Mouse (Mus musculus): ENCODE data around the gene Ripor3. TPM values are rescaled to one million over a fixed set of nuclear protein-coding genes. Genes with fewer than 3 reads are reported as not detected.

Ripor3 gene
- polyA plus RNA-seq, 1 experiment from 2014 or later, result 0.31 TPM

DNA sequence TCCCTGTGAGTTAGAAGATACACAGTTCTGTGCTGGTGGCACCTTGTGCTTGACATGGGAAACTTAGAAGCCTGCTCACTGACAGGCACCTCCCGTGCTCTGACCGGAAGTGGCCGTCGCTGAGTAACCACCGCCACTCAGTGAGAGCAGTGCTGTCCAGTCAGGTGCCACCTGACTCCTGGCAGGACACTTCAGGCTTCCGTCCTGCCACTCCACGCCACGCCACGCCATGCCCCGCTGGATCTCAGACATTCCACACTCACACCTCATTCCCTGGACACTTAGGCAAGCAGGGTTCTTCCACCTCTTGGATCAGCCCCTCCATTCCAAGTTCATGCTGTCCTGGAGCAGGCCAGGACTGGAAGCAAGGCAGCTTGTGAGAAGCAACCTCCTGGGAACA, 32.1 kb downstream of the Ripor3 start:
- Histone ChIP-seq H3K27ac (peak overlapping the region; percentile 3), H3K4me1 (replicated peaks) (peaks cover 5% of the 10 kb centered on the region), H3K36me3 (peaks cover 71% of the 10 kb centered on the region), H3K9me3 (no peaks in the 10 kb centered on the region), H3K4me2 (no peak overlapping the region), H3K9ac (no peak overlapping the region), H3K4me3 (no peak overlapping the region), H3K27me3 (no peaks in the 10 kb centered on the region)
- no peak for ATAC-seq (ENCODE audit: low FRiP score)
- 96% methylated on average over 10 of the region's 10 CpGs for WGBS

DNA sequence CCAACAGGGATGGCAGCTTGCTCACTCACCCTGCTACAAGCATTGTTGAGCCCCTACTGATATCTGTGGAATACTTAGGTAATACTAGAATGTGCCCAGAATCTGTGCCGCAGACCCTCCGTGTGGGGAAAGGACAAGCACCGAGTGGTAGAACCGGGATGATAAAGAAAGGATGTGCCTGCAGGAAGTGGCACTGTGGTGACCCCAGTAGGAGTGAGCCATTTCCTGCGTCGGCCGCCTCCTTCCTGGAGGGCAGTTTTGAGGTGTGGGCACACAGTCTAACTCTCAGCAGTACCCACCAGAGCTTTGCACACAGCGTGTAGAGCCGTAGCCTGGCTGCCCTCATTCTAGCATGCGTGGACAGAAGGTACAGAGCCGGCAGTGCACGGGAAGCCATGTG, 34.7 kb downstream of the Ripor3 start:
- peaks cover 96% of the 10 kb centered on the region for H3K36me3 ChIP-seq
- H3K27me3 ChIP-seq, result no peaks in the 10 kb centered on the region
- H3K4me3 ChIP-seq, result no peak overlapping the region
- no peak overlapping the region for H3K27ac ChIP-seq
- WGBS, result 89% methylated on average over 12 of the region's 12 CpGs
- H3K4me1 ChIP-seq (replicated peaks), result no peaks in the 10 kb centered on the region
- H3K4me2 ChIP-seq, result no peak overlapping the region
- no peak for ATAC-seq (ENCODE audit: low FRiP score)
- H3K9me3 ChIP-seq, result no peaks in the 10 kb centered on the region
- H3K9ac ChIP-seq, result no peak overlapping the region

DNA sequence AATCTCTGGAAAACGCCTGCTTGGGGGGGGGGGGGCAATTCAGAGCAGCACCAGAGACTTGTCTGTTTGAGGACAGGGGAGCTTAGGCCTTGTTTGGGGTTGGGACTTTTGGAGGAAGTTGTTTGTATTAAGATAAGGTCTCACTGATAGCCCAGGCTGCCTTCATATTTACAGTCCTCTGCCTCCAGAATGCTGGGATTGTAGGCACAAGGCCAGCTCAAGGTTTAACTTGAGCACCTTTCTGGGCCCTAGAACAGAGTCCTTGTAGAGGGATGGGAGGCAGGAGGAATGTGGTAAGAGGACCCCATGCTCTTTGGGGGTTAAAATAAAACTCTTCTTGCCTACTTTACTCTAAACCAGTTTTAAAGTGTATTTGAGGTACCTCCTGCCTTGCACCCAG, 37.6 kb downstream of the Ripor3 start:
- H3K36me3 ChIP-seq, result peaks cover 97% of the 10 kb centered on the region
- H3K27me3 ChIP-seq, result no peaks in the 10 kb centered on the region
- no peak overlapping the region for H3K27ac ChIP-seq
- no peaks in the 10 kb centered on the region; the same call in 1 of the 2 replicates for H3K4me1 ChIP-seq (replicated peaks)
- no peak overlapping the region for H3K4me2 ChIP-seq
- no peaks in the 10 kb centered on the region for H3K9me3 ChIP-seq
- no peak for ATAC-seq (ENCODE audit: low FRiP score)
- no peak overlapping the region for H3K4me3 ChIP-seq
- 58% methylated on average over 1 of the region's 1 CpGs for WGBS
- H3K9ac ChIP-seq, result no peak overlapping the region

DNA sequence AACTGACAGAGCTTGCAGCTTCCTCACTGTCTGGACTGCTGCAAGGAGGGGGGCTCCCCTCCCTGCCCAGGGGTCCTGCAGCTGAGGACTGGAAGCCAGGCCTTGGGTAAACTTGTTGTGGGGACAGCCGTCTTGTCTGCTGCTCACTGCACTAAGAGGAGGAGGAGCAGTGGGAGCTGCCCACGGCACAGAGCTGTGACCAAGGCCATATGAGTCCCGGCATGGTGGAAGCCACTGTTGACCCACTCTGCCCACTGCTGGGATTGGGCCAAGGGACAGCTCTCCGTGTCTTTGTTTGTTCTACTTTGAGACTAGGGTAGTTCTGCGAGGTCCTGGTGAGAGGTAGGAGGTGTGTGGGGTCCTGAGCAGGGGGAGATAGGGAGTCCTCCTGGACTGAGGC, 38.3 kb downstream of the Ripor3 start:
- 82% methylated on average over 5 of the region's 5 CpGs for WGBS
- H3K9ac ChIP-seq, result no peak overlapping the region
- H3K4me3 ChIP-seq, result no peak overlapping the region
- no peaks in the 10 kb centered on the region; the same call in 1 of the 2 replicates for H3K4me1 ChIP-seq (replicated peaks)
- no peaks in the 10 kb centered on the region for H3K9me3 ChIP-seq
- ATAC-seq (ENCODE audit: low FRiP score), result no peak
- no peak overlapping the region for H3K4me2 ChIP-seq
- no peak overlapping the region for H3K27ac ChIP-seq
- peaks cover 97% of the 10 kb centered on the region for H3K36me3 ChIP-seq
- H3K27me3 ChIP-seq, result no peaks in the 10 kb centered on the region

DNA sequence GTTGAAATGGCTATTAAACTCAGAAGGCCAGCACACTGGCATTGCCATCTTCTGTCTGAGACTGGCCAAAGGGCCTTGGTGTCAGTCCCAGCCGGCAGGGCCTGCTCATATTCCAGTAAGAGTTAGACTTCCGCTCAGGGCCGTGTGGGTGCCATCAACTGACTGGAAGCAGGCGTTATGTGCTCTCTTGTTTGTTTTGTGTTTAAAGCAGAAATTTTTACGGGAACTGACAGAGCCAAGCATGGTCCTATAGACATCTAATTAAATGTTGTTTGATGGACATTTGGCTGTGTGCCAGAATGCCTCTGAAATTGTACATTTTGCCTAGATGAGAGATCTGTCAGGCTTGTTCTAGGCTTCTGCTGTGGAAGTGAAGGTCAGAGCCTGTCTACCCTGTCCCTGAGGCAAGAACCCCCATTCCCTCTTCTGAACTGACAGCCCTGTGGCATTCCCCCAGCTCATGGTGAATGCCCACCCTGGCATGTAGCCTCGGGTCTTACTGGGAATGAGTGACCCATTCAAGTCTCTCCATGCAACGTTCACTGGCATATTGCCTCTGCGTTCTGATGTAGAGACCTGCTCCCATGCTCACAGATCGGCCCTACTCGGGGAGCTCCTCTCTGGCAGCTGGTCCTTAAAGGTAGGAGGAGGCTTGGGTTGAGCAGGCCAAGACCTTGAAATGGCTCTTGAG, 40.4 kb downstream of the Ripor3 start:
- Histone ChIP-seq H3K27ac (no peak overlapping the region), H3K9me3 (no peaks in the 10 kb centered on the region), H3K4me3 (no peak overlapping the region), H3K4me2 (no peak overlapping the region), H3K36me3 (peaks cover 97% of the 10 kb centered on the region), H3K9ac (no peak overlapping the region), H3K4me1 (replicated peaks) (no peaks in the 10 kb centered on the region; the same call in 1 of the 2 replicates), H3K27me3 (no peaks in the 10 kb centered on the region)
- ATAC-seq (ENCODE audit: low FRiP score), result no peak
- WGBS, result 87% methylated on average over 10 of the region's 10 CpGs

DNA sequence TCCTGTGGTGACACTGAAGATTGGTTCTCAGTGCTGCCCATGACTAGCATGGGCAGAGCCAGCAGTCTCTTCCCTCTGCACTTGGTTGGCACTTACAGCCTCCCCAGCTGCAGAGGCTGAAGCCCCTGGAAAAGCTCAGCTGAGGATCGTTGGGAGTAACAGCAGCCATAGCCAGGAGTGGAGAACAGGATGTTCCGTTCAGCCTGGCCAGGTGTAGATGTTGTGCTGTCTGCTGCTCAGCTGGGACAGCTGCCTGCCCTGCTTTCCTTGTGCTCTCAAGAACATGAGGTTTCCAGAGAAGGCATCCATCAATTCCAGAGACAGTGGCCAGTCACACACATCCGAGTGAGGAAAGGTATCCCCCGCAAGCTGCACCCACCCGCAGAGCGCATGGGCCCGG, 41.9 kb downstream of the Ripor3 start:
- no peak for ATAC-seq (ENCODE audit: low FRiP score)
- no peaks in the 10 kb centered on the region for H3K27me3 ChIP-seq
- H3K36me3 ChIP-seq, result peaks cover 97% of the 10 kb centered on the region
- H3K4me1 ChIP-seq (replicated peaks), result no peaks in the 10 kb centered on the region; the same call in 1 of the 2 replicates
- H3K9ac ChIP-seq, result no peak overlapping the region
- H3K4me2 ChIP-seq, result no peak overlapping the region
- no peak overlapping the region for H3K4me3 ChIP-seq
- H3K27ac ChIP-seq, result no peak overlapping the region
- H3K9me3 ChIP-seq, result no peaks in the 10 kb centered on the region
- 97% methylated on average over 7 of the region's 7 CpGs for WGBS

DNA sequence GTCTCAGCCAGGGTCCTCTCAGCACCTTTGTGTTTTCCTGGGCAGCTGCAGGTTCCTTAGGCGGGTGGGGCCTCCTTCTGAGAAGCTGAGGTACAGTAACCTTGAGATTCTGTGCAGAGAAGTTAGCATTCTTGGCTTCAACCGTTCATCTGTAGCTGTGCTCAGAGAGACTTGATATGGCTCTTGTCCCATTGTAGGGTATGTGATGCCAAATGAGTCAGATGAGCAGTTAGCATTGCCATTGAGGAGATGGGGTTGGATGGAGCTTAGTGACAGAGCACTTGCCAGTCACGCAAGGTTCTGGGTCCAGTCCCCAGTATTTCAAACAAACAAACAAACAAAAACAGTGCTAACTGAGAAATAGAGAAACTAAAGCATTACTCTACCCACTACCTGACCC, 44.5 kb downstream of the Ripor3 start:
- Histone ChIP-seq H3K4me3 (no peak overlapping the region), H3K27me3 (no peaks in the 10 kb centered on the region), H3K4me2 (no peak overlapping the region), H3K36me3 (peaks cover 79% of the 10 kb centered on the region), H3K9ac (no peak overlapping the region), H3K9me3 (no peaks in the 10 kb centered on the region), H3K27ac (no peak overlapping the region), H3K4me1 (replicated peaks) (no peaks in the 10 kb centered on the region; the same call in 1 of the 2 replicates)
- WGBS, result 94% methylated on average over 3 of the region's 3 CpGs
- ATAC-seq (ENCODE audit: low FRiP score), result no peak

DNA sequence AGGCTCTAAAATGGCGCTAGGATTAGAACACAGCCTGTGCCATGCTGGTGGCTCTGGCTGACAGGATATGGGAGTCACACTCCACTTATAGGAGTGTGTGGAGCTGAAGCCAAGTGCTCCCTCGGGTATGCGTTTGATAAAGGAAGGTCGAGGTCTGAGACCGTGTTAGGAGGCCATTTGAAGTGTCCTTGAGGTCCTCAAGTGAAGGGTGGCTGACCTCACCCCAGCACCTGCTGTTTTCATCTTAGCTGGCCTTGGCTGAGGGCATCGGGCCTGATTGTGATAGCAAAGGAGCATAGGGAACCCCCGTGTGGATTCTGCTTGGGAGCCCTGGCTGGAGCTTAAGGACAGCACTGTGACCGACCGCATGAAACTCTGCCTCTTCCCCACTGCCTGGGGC, 46.1 kb downstream of the Ripor3 start:
- peaks cover 14% of the 10 kb centered on the region for H3K4me1 ChIP-seq (replicated peaks)
- H3K36me3 ChIP-seq, result peaks cover 65% of the 10 kb centered on the region
- H3K4me3 ChIP-seq, result no peak overlapping the region
- H3K27ac ChIP-seq, result no peak overlapping the region
- 93% methylated on average over 9 of the region's 9 CpGs for WGBS
- no peak for ATAC-seq (ENCODE audit: low FRiP score)
- H3K9me3 ChIP-seq, result no peaks in the 10 kb centered on the region
- no peak overlapping the region for H3K9ac ChIP-seq
- H3K4me2 ChIP-seq, result no peak overlapping the region
- H3K27me3 ChIP-seq, result no peaks in the 10 kb centered on the region

DNA sequence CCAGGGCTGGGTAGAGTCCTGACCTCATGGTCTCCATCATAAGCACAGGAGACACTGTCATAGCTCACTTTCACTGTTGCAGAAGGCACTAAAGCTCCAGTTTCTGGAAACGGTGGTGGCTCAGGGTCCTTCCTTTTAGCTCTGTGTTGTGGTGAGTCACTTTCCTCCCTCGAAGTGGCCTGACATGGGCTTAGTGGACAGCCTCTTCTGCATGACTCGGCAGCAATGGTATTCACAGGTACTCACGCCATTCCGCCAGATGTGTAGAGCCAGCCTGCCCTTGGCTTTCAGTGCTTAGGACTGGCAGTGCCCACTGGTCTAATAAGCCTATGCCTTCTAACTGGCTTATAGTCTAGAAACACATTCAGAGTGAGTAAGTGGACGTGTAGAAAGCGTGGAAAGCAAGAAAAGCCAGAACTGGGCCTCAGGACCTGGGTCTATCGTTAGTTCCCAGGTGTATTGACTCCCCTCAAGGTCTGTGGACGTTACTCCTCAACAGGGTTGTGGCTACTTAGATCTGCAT, 46.6 kb downstream of the Ripor3 start:
- H3K27ac ChIP-seq, result no peak overlapping the region
- no peak for ATAC-seq (ENCODE audit: low FRiP score)
- no peak overlapping the region for H3K4me3 ChIP-seq
- H3K9ac ChIP-seq, result no peak overlapping the region
- H3K36me3 ChIP-seq, result peaks cover 60% of the 10 kb centered on the region
- no peak overlapping the region for H3K4me2 ChIP-seq
- peaks cover 19% of the 10 kb centered on the region for H3K4me1 ChIP-seq (replicated peaks)
- no peaks in the 10 kb centered on the region for H3K27me3 ChIP-seq
- 95% methylated on average over 9 of the region's 9 CpGs for WGBS
- H3K9me3 ChIP-seq, result no peaks in the 10 kb centered on the region

DNA sequence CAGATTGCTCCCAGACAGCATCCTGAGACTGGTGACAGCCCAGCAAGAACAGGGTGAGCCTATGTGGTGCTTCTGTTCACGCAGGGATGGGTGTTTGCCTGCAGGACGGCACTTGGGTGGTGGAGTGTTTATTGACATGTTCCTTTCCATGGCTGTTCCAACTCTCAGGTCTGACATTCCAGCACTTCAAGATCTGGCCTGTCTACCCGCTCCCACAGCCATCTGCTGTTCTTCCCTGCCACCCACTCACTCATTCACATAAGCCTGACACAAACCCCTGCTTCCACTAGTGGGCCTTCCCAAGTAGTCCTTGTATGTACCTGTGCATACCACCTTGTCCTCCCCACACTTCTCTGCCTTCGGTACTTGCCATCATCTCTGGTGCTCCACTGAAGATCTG, 47.2 kb downstream of the Ripor3 start:
- Histone ChIP-seq H3K9me3 (no peaks in the 10 kb centered on the region), H3K36me3 (peaks cover 53% of the 10 kb centered on the region), H3K27ac (no peak overlapping the region), H3K4me1 (replicated peaks) (peaks cover 26% of the 10 kb centered on the region), H3K4me2 (no peak overlapping the region), H3K9ac (no peak overlapping the region), H3K27me3 (no peaks in the 10 kb centered on the region), H3K4me3 (no peak overlapping the region)
- ATAC-seq (ENCODE audit: low FRiP score), result no peak
- WGBS, result 98% methylated on average over 4 of the region's 4 CpGs

DNA sequence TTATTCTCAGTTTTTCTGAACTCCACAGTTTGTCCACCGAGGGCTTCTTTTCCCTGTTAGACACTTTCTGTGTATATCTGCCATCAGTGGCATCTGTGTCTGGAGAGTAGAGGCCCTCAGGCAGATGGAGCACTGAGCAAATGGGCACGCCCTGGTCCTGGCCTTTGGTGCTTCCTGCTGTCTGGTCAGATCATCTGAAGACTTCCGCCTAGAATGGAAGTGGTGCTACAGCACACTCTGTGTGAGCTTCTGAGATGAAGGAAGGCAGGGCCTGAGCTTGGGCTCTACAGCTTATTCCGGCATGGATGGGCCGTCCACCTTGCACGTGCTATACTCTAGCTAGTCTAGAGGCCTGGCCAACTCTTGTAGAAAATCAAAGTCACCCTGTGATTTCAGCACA, 48.1 kb downstream of the Ripor3 start:
- WGBS, result 91% methylated on average over 6 of the region's 6 CpGs
- H3K4me2 ChIP-seq, result no peak overlapping the region

DNA sequence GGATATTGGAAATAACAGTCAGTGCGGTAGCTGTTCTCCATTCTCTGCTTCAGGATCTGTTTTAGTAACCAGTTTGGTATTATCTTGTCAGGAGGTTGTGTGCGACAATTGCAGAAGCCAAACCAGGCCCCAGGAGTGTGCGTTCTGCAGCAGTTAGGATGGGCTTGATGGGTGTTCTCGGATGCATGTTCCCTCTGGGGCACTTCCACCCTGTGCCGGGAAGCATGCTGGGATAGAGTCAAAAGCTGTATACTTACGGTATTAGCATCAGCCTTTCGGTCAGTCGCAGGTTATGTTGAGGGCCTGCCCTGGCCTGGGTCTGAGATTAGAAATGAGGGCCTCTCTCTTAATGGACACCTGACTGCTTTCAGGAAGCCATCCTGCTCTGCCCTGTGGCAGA, 49.8 kb downstream of the Ripor3 start:
- no peak overlapping the region for H3K9ac ChIP-seq
- no peak overlapping the region for H3K4me2 ChIP-seq
- H3K4me3 ChIP-seq, result no peak overlapping the region
- H3K27ac ChIP-seq, result no peak overlapping the region
- H3K36me3 ChIP-seq, result peaks cover 27% of the 10 kb centered on the region
- ATAC-seq (ENCODE audit: low FRiP score), result no peak
- H3K4me1 ChIP-seq (replicated peaks), result peaks cover 31% of the 10 kb centered on the region
- H3K9me3 ChIP-seq, result no peaks in the 10 kb centered on the region
- WGBS, result 83% methylated on average over 8 of the region's 8 CpGs
- no peaks in the 10 kb centered on the region for H3K27me3 ChIP-seq

More for the DNA sequence above, 48.1 kb downstream of the Ripor3 start:
- Histone ChIP-seq H3K9ac (no peak overlapping the region), H3K27ac (no peak overlapping the region), H3K9me3 (no peaks in the 10 kb centered on the region), H3K4me3 (no peak overlapping the region), H3K27me3 (no peaks in the 10 kb centered on the region), H3K36me3 (peaks cover 45% of the 10 kb centered on the region), H3K4me1 (replicated peaks) (peaks cover 30% of the 10 kb centered on the region)
- no peak for ATAC-seq (ENCODE audit: low FRiP score)

DNA sequence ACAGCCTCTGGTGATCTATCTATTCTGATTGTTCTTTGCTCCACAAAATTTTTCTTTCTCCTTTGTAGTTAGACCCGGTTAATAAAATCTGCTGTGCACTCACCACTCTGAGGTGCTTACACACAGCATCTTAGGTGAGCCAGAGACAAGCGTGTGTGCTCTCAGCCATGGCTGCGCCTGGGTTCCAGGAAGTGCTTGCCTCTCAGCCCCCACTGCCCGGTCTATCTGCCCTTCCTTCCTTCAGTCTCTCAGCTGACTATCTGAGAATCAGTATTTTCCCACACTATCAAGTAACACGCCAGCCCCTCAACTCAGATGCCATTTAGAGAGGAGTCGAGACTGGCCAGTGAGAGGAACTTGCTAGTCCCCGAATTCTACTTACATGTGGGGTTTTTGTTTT, 50.4 kb downstream of the Ripor3 start:
- Histone ChIP-seq H3K4me3 (no peak overlapping the region), H3K9ac (no peak overlapping the region)
- 79% methylated on average over 7 of the region's 7 CpGs for WGBS

More for the DNA sequence above, 50.4 kb downstream of the Ripor3 start:
- no peak for ATAC-seq (ENCODE audit: low FRiP score)
- no peak overlapping the region for H3K27ac ChIP-seq
- H3K9me3 ChIP-seq, result no peaks in the 10 kb centered on the region
- no peak overlapping the region for H3K4me2 ChIP-seq
- peaks cover 21% of the 10 kb centered on the region for H3K36me3 ChIP-seq
- H3K4me1 ChIP-seq (replicated peaks), result peaks cover 34% of the 10 kb centered on the region
- H3K27me3 ChIP-seq, result no peaks in the 10 kb centered on the region
